Mouse (Mus musculus) lung, postnatal 0 days (tissue): ENCODE data around the gene Osgin1.

Experiments used
- CTCF ChIP-seq: IDR thresholded peaks from 2 replicates; pipeline ENCODE4 v1.5.1; 2016; ENCODE audit warnings: antibody characterized with exemption, mild to moderate bottlenecking
- EP300 ChIP-seq: IDR thresholded peaks from 2 replicates; pipeline ENCODE4 v1.6.1; 2016; ENCODE audit warnings: antibody characterized with exemption, mild to moderate bottlenecking, control low read depth

- TF ChIP-seq CTCF, result no peak
- no peak for TF ChIP-seq EP300
These were observed 5.0 kb downstream of the Osgin1 start for GRCm38 (mm10) chr8:119438876-119439275.
